Mouse (Mus musculus) bone marrow, adult 2 months (tissue): ENCODE measurements around the gene Rab37.

Experiments used
- CTCF ChIP-seq: fragments of 200-500 bp; IDR thresholded peaks from 2 replicates; pipeline ENCODE4 v1.5.1; 2011; ENCODE audit warnings: low read length, control low read depth; ENCODE audit not compliant: control insufficient read depth, insufficient read depth
- POLR2A ChIP-seq: fragments of 200-500 bp; IDR thresholded peaks from 2 replicates; pipeline ENCODE4 v1.6.1; 2011; ENCODE audit warnings: low read depth, mild to moderate bottlenecking, control low read depth, low read length, borderline replicate concordance; ENCODE audit not compliant: control insufficient read depth

DNA sequence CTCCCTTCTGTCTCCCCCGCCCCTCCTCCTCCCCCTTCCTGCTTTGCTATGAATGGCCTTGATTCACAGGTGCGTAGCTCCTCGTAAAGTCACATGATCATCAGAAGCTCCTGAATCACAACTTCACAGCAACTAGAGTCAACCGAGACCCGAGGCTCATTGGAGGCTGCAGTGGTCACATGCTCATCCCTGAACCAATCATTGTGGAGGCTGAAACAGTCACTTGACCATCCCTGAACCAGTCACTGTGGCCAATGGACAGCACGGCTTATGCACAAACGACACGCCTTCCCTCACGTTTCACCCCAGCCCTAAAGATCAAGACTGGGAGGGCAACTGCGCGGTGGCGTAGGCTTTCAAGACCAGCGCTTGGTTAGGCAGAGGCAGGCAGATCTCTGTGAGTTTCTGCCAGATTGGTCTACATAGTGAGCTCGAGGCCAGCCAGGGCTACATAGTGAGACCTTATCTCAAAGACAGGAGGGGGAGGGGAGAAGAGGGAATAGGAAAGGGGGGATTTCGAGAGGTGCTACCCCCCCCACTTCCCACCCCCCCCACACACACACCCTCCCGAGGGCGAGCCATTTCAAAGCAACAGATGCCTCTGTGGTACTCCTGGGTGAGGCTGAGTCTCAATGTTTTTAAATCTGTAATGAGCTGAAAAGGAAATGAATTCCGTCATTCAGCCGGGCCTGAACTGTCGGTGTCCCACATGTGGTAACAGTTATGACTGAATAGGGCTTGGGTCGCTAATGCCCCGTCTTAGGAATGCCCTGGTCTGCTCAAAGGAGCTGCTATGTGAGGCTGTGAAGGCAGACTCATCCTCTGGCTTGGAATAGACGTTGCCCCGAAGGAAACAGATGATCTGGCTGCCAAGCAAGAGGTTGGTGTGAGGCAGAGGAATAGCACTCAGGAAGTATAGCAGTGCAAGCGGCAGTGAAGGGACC lies 12.5 kb downstream of the Rab37 start:
- TF ChIP-seq CTCF (no peak), POLR2A (no peak)
